Mouse (Mus musculus) hindbrain, embryonic 12.5 days (tissue): ENCODE measurements at regions not wholly inside any gene's neighbourhood (a gene's known extent, or its start where the extent isn't known, plus 50 kb on each side); places are given as distances from the start of the nearest gene placed in this dataset.
"Not testable (repeated sequence)": the region's sequence is repeated elsewhere in the genome, so short reads cannot be mapped to it uniquely, and the experiment has no call there.

Experiments used
- ATAC-seq: fragments of 200-750 bp; cut with Nextera tagmentation; 2 replicates; pipeline ENCODE4 v1.8.0; 2017; ENCODE audit warnings: moderate TSS enrichment; ENCODE audit not compliant: low FRiP score
- H3K27ac ChIP-seq: fragments of 300-500 bp; sonication (generic); 2 replicates; pipeline ENCODE4 v1.5.1; 2016; ENCODE audit warnings: mild to moderate bottlenecking
- H3K27me3 ChIP-seq: fragments of 300-500 bp; sonication (generic); 2 replicates; pipeline ENCODE4 v1.6.1; 2016; ENCODE audit warnings: mild to moderate bottlenecking
- H3K36me3 ChIP-seq: fragments of 300-500 bp; sonication (generic); 2 replicates; pipeline ENCODE4 v1.6.1; 2016; ENCODE audit warnings: mild to moderate bottlenecking
- H3K4me1 ChIP-seq: fragments of 300-500 bp; sonication (generic); 2 replicates; pipeline ENCODE4 v1.6.1; 2016
- H3K4me2 ChIP-seq: fragments of 300-500 bp; sonication (generic); replicated peaks from 2 replicates; pipeline ENCODE4 v1.6.1; 2016; ENCODE audit warnings: mild to moderate bottlenecking
- H3K4me3 ChIP-seq: fragments of 300-500 bp; sonication (generic); 2 replicates; pipeline ENCODE4 v1.5.1; 2016; ENCODE audit warnings: mild to moderate bottlenecking
- H3K9ac ChIP-seq: fragments of 300-500 bp; sonication (generic); 2 replicates; pipeline ENCODE4 v1.6.1; 2016; ENCODE audit warnings: mild to moderate bottlenecking, moderate library complexity
- H3K9me3 ChIP-seq: fragments of 300-500 bp; sonication (generic); replicated peaks from 2 replicates; pipeline ENCODE4 v1.6.1; 2016; ENCODE audit warnings: mild to moderate bottlenecking
- WGBS: fragments of 180-500 bp; shearing (Covaris S2); methylation state at CpG from one replicate; pipeline ENCODE4 v1.1.7; 2016; 5-methylcytosine and 5-hydroxymethylcytosine counted together

DNA sequence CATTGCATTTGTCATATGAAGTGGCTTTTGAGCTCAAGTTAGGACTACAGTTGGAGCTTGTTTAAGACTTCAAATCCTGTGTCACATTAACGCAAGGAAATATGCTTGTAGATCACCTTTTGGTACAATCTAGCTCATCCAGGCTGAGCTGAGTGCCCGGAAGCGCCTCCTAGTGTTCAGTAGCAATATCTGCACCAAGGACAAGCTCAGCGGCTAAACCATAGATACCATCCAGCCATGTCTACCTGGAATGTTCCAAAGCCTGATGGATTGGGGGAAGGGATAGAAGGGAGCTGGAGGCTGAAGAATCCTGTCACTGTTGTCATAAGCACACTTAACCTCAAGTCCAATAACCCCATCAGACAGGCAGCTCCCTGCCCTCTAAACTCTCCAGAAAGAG, 128.4 kb downstream of the Srek1 start:
- 32% methylated on average over 4 of the region's 4 CpGs for WGBS
- ATAC-seq, result no peak

GRCm38 (mm10) chr13:103643993-103644722, 130.2 kb downstream of the Srek1 start:
- H3K4me1 ChIP-seq, result 0 out of 2 replicates have a peak, but pooled peaks cover 5% of the 10 kb centered on the region
- H3K4me3 ChIP-seq, result no peak overlapping the region
- H3K36me3 ChIP-seq, result no peaks in the 10 kb centered on the region
- 40% methylated on average over 6 of the region's 6 CpGs for WGBS
- no peaks in the 10 kb centered on the region for H3K27me3 ChIP-seq
- ATAC-seq, result peak; percentile 73
- no peaks in the 10 kb centered on the region for H3K9me3 ChIP-seq
- H3K4me2 ChIP-seq, result no peak overlapping the region
- no peak overlapping the region for H3K9ac ChIP-seq
- no peak overlapping the region for H3K27ac ChIP-seq

More for the DNA sequence above, 128.4 kb downstream of the Srek1 start:
- H3K36me3 ChIP-seq, result no peaks in the 10 kb centered on the region
- no peak overlapping the region for H3K27ac ChIP-seq
- H3K27me3 ChIP-seq, result no peaks in the 10 kb centered on the region
- H3K9me3 ChIP-seq, result no peaks in the 10 kb centered on the region
- H3K9ac ChIP-seq, result no peak overlapping the region
- no peak overlapping the region for H3K4me2 ChIP-seq
- no peak overlapping the region for H3K4me3 ChIP-seq
- 0 out of 2 replicates have a peak, but pooled peaks cover 5% of the 10 kb centered on the region for H3K4me1 ChIP-seq

GRCm38 (mm10) chr13:103643486-103643885, 130.9 kb downstream of the Srek1 start:
- Histone ChIP-seq H3K9me3 (no peaks in the 10 kb centered on the region), H3K4me2 (no peak overlapping the region), H3K9ac (no peak overlapping the region), H3K4me1 (0 out of 2 replicates have a peak, but pooled peaks cover 5% of the 10 kb centered on the region), H3K27ac (no peak overlapping the region), H3K27me3 (no peaks in the 10 kb centered on the region), H3K36me3 (no peaks in the 10 kb centered on the region), H3K4me3 (no peak overlapping the region)
- ATAC-seq, result no peak
- WGBS, result 39% methylated on average over 5 of the region's 5 CpGs

- Histone ChIP-seq H3K36me3 (no peaks in the 10 kb centered on the region), H3K27ac (no peak overlapping the region), H3K27me3 (no peaks in the 10 kb centered on the region), H3K9me3 (no peaks in the 10 kb centered on the region), H3K4me1 (0 out of 2 replicates have a peak, but pooled peaks cover 5% of the 10 kb centered on the region), H3K4me2 (no peak overlapping the region), H3K9ac (no peak overlapping the region), H3K4me3 (no peak overlapping the region)
- ATAC-seq, result no peak
- 82% methylated on average over 10 of the region's 10 CpGs for WGBS
Observed at GRCm38 (mm10) chr13:103642542-103643375, 131.6 kb downstream of the Srek1 start.

- Histone ChIP-seq H3K9me3 (no peaks in the 10 kb centered on the region), H3K27ac (no peak overlapping the region), H3K27me3 (no peaks in the 10 kb centered on the region), H3K9ac (no peak overlapping the region), H3K4me3 (no peak overlapping the region), H3K36me3 (no peaks in the 10 kb centered on the region), H3K4me1 (no peaks in the 10 kb centered on the region), H3K4me2 (no peak overlapping the region)
- no peak for ATAC-seq
Observed at GRCm38 (mm10) chr13:103638038-103638437, 136.4 kb downstream of the Srek1 start.

- no peak overlapping the region for H3K4me2 ChIP-seq
- no peak overlapping the region for H3K9ac ChIP-seq
- H3K4me3 ChIP-seq, result no peak overlapping the region
- 88% methylated on average over 3 of the region's 3 CpGs for WGBS
- H3K27ac ChIP-seq, result no peak overlapping the region
- no peaks in the 10 kb centered on the region for H3K4me1 ChIP-seq
- ATAC-seq, result no peak
- no peaks in the 10 kb centered on the region for H3K27me3 ChIP-seq
- no peaks in the 10 kb centered on the region for H3K9me3 ChIP-seq
- no peaks in the 10 kb centered on the region for H3K36me3 ChIP-seq
Observed at GRCm38 (mm10) chr13:103637414-103637813, 137.0 kb downstream of the Srek1 start.

- Histone ChIP-seq H3K36me3 (no peaks in the 10 kb centered on the region), H3K9me3 (no peaks in the 10 kb centered on the region), H3K4me3 (no peak overlapping the region), H3K27ac (no peak overlapping the region), H3K4me1 (no peaks in the 10 kb centered on the region), H3K4me2 (no peak overlapping the region), H3K27me3 (no peaks in the 10 kb centered on the region), H3K9ac (no peak overlapping the region)
- 81% methylated on average over 2 of the region's 2 CpGs for WGBS
- ATAC-seq, result no peak
Observed at GRCm38 (mm10) chr13:103636595-103636994, 137.8 kb downstream of the Srek1 start.

DNA sequence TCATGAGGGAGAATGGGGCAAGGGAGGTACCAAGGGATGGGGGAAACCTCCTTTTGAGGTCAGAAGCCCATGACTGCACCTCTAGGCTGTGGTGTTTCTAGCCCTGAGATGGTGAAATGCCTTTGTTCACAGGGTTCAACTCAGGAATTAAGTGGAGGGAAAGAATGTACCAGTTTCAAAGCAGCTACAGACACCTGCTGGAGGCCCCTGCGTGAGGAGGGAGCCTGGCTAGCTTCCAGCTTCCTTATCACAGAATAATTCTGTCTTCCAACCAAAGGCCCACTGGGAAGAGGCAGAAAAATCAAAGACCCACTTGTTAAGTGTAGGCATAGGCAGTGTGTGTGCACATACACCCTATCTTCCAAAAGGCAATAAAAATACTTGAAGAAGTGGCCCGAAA, 150.6 kb downstream of the Srek1 start:
- Histone ChIP-seq H3K27me3 (no peaks in the 10 kb centered on the region), H3K9ac (no peak overlapping the region), H3K4me1 (no peaks in the 10 kb centered on the region), H3K9me3 (no peaks in the 10 kb centered on the region), H3K4me2 (no peak overlapping the region), H3K27ac (no peak overlapping the region), H3K36me3 (no peaks in the 10 kb centered on the region), H3K4me3 (no peak overlapping the region)
- no peak for ATAC-seq
- WGBS, result 81% methylated on average over 2 of the region's 2 CpGs

GRCm38 (mm10) chr13:103623319-103623718, 151.1 kb downstream of the Srek1 start:
- Histone ChIP-seq H3K27ac (no peak overlapping the region), H3K9ac (no peak overlapping the region), H3K27me3 (no peaks in the 10 kb centered on the region), H3K4me1 (no peaks in the 10 kb centered on the region), H3K4me2 (no peak overlapping the region), H3K9me3 (no peaks in the 10 kb centered on the region), H3K4me3 (no peak overlapping the region), H3K36me3 (no peaks in the 10 kb centered on the region)
- WGBS, result 67% methylated on average over 6 of the region's 6 CpGs
- no peak for ATAC-seq

GRCm38 (mm10) chr13:103622324-103622723, 152.1 kb downstream of the Srek1 start:
- ATAC-seq, result no peak
- Histone ChIP-seq H3K27ac (no peak overlapping the region), H3K4me2 (no peak overlapping the region), H3K4me1 (no peaks in the 10 kb centered on the region), H3K4me3 (no peak overlapping the region), H3K36me3 (no peaks in the 10 kb centered on the region), H3K27me3 (no peaks in the 10 kb centered on the region), H3K9me3 (no peaks in the 10 kb centered on the region), H3K9ac (no peak overlapping the region)
- 31% methylated on average over 5 of the region's 5 CpGs for WGBS

DNA sequence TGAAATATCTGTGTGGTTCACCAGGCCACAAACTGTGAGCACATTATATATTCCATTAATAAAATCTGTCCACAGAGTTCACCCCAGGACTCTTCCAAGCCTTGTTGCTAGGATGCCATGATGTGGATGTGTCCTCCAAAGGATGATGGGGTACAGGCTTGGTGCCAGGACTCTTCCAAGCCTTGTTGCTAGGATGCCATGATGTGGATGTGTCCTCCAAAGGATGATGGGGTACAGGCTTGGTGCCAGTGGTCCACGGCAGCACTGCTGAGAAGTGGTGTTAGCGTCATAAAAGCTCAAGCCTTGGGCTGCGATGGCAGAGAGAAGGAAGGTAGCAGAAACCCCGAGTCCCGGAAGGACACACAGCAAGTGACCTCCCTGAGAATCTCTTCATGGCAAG, 153.4 kb downstream of the Srek1 start:
- H3K4me1 ChIP-seq, H3K9ac ChIP-seq, H3K36me3 ChIP-seq, H3K4me2 ChIP-seq, H3K4me3 ChIP-seq, H3K27me3 ChIP-seq, H3K27ac ChIP-seq, ATAC-seq, H3K9me3 ChIP-seq: not testable (repeated sequence)
- 93% methylated on average over 5 of the region's 5 CpGs for WGBS

DNA sequence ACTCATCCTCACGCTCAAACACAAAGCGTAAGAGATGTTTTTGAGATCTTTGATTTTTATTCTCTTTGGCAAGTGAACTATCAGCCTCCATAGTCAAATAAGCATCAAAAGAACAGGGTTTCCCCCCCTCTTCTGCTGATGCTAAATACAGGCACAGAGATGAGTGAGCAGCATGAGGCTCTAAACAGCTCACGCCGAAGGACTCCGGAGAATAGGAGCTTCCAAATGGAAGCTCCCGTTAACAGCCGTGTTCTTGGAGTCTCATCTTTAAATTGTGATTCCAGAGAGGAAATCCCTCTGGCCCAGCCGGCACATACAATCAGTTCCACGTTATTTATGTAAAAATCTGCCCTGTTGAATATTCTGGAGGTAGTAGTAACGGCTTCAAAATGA, 161.1 kb downstream of the Srek1 start:
- ATAC-seq, result no peak
- 77% methylated on average over 10 of the region's 10 CpGs for WGBS
- Histone ChIP-seq H3K36me3 (no peaks in the 10 kb centered on the region), H3K4me3 (no peak overlapping the region), H3K4me2 (no peak overlapping the region), H3K9me3 (no peaks in the 10 kb centered on the region), H3K4me1 (no peaks in the 10 kb centered on the region), H3K27ac (no peak overlapping the region), H3K9ac (no peak overlapping the region), H3K27me3 (no peaks in the 10 kb centered on the region; the same call in 1 of the 2 replicates)
